Mouse (Mus musculus) CH12.LX (cell line): ENCODE measurements around the gene Sox11.

Experiments used
- CTCF ChIP-seq, 2 experiments: IDR thresholded peaks in 1 of 2; conservative IDR thresholded peaks in 1 of 2; 2 replicates each; pipeline ENCODE4 v1.5.1; 2011 to 2012; ENCODE audit warnings: low read depth in 2 of 2, low read length in 2 of 2, improper control_type of control experiment in 1 of 2, inconsistent platforms in 1 of 2, mild to moderate bottlenecking in 1 of 2, moderate library complexity in 1 of 2
- GABPA ChIP-seq: IDR thresholded peaks from 2 replicates; pipeline ENCODE4 v1.6.1; 2012; ENCODE audit warnings: low read depth, low read length, improper control_type of control experiment, inconsistent platforms; ENCODE audit not compliant: insufficient replicate concordance
- MYC ChIP-seq: IDR thresholded peaks from 2 replicates; pipeline ENCODE4 v1.6.1; 2011; ENCODE audit warnings: low read depth, mild to moderate bottlenecking, improper control_type of control experiment, low read length

GRCm38 (mm10) chr12:27310703-27311102 lies 31.7 kb downstream of the Sox11 start:
- TF ChIP-seq GABPA (no peak), MYC (no peak), CTCF (conservative IDR thresholded peaks at IDR 0.05 in 1 of 2, IDR thresholded peaks at IDR 0.05 in 1 of 2; ENCODE audit: low read depth in 2 of 2, low read length in 2 of 2) (no peak)
